Mouse (Mus musculus) olfactory bulb, adult 2 months (tissue): ENCODE measurements around the gene Sos2. TPM values are rescaled to one million over a fixed set of nuclear protein-coding genes. Genes with fewer than 3 reads are reported as not detected.

Experiments
- H3K27ac ChIP-seq: fragments of 200-500 bp; 2 replicates; pipeline ENCODE4 v1.5.1; 2012; ENCODE audit warnings: low read depth, low read length; ENCODE audit not compliant: insufficient read depth
- H3K4me1 ChIP-seq: fragments of 200-500 bp; 2 replicates; pipeline ENCODE4 v1.6.1; 2012; ENCODE audit warnings: low read length; ENCODE audit not compliant: control insufficient read depth, insufficient read depth
- H3K4me3 ChIP-seq: fragments of 200-500 bp; 2 replicates; pipeline ENCODE4 v1.5.1; 2012; ENCODE audit warnings: mild to moderate bottlenecking, low read depth, low read length, moderate library complexity; ENCODE audit not compliant: insufficient read depth
- CTCF ChIP-seq: fragments of 200-500 bp; IDR thresholded peaks from 2 replicates; pipeline ENCODE4 v1.5.1; 2012; ENCODE audit warnings: low read depth, mild to moderate bottlenecking, low read length, moderate library complexity; ENCODE audit not compliant: insufficient read depth
- POLR2A ChIP-seq: fragments of 200-500 bp; IDR thresholded peaks from 2 replicates; pipeline ENCODE4 v1.6.1; 2012; ENCODE audit warnings: mild to moderate bottlenecking, low read depth, low read length, moderate library complexity; ENCODE audit not compliant: insufficient read depth
- WGBS: fragments of 180-500 bp; shearing (Covaris S2); methylation state at CpG from one replicate; pipeline ENCODE4 v1.1.7; 2018; 5-methylcytosine and 5-hydroxymethylcytosine counted together
- polyA plus RNA-seq: library from polyadenylated mRNA; stranded (reverse); fragments of >200 nt; gene quantifications from 2 replicates; pipeline ENCODE4 v1.2.4, GENCODE M21; 2012; ENCODE audit warnings: low replicate concordance; ENCODE audit not compliant: missing spikeins, insufficient read depth, insufficient read length

Sos2 gene
- polyA plus RNA-seq, result not detected in 2 replicates

DNA sequence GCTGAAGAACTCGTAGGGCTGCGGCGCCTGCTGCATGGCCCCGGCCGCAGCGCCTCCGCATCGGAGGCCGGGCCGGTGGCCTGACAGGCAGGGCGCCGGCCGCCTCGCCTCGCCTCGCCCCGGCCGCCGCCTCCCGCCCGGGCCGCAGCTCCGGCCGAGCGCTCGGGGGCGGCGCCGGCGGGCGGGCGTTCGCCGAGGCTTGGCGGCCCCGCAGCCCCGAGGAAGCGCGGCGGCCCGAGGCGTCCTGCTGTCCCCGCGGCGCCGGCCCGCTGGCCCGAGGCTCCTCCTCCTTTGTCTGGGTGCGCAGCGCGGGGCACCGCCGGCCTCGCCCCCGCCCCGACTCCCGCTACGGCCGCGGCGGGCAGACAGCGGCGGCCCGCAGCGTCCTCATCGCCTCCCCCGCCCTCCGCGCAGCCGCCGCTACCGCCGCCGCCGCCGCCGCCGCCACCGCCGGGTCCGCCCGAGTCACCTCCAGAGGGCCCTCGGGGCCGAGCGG, at the start of gene Sos2:
Gene Sos2, minus strand, starts transcription at position 287 of the 496 bp plus-strand sequence.
- 9% methylated on average over 80 of the region's 85 CpGs for WGBS
- H3K27ac ChIP-seq, result peak within 1 kb of the TSS; percentile 58
- peak within 1 kb of the TSS; percentile 85 for H3K4me3 ChIP-seq
- H3K4me1 ChIP-seq, result peaks cover 7% of the 10 kb centered on the region
- TF ChIP-seq POLR2A (no peak), CTCF (no peak)

GRCm38 (mm10) chr12:69730306-69730705, 48.7 kb upstream of the Sos2 start:
- H3K4me3 ChIP-seq, result no peak overlapping the region
- H3K27ac ChIP-seq, result no peak overlapping the region
- TF ChIP-seq POLR2A (no peak), CTCF (no peak)
- no peaks in the 10 kb centered on the region for H3K4me1 ChIP-seq
- 94% methylated on average over 1 of the region's 1 CpGs for WGBS

- H3K4me3 ChIP-seq, result no peak overlapping the region
- TF ChIP-seq POLR2A (no peak), CTCF (no peak)
- H3K27ac ChIP-seq, result no peak overlapping the region
- H3K4me1 ChIP-seq, result no peaks in the 10 kb centered on the region
- WGBS, result 96% methylated on average over 1 of the region's 1 CpGs
Observed at GRCm38 (mm10) chr12:69729246-69729645, 47.6 kb upstream of the Sos2 start.

GRCm38 (mm10) chr12:69724711-69725460, 43.2 kb upstream of the Sos2 start, which contains the start of the genes L2hgdh and Atp5s:
L2hgdh (minus strand) TSS chr12:69724873.
Atp5s (plus strand) TSS chr12:69724950.
- H3K4me3 ChIP-seq, result peak within 1 kb of the TSS; percentile 82
- TF ChIP-seq POLR2A, result peak; percentile 79; the same call in 1 of the 2 replicates
- no peak; the same call in 1 of the 2 replicates for TF ChIP-seq CTCF
- WGBS, result under 1% methylated on average over 60 of the region's 60 CpGs
- H3K27ac ChIP-seq, result 0 out of 2 replicates have a peak within 1 kb of the TSS, but pooled peaks have one; percentile 1
- H3K4me1 ChIP-seq, result peaks cover 6% of the 10 kb centered on the region

- H3K27ac ChIP-seq, result no peak overlapping the region
- no peak for TF ChIP-seq CTCF
- no peak for TF ChIP-seq POLR2A
- 3% methylated on average over 24 of the region's 24 CpGs for WGBS
- H3K4me1 ChIP-seq, result peaks cover 6% of the 10 kb centered on the region
- H3K4me3 ChIP-seq, result peak overlapping the region; percentile 82
Observed at GRCm38 (mm10) chr12:69724018-69724710, 42.5 kb upstream of the Sos2 start.

DNA sequence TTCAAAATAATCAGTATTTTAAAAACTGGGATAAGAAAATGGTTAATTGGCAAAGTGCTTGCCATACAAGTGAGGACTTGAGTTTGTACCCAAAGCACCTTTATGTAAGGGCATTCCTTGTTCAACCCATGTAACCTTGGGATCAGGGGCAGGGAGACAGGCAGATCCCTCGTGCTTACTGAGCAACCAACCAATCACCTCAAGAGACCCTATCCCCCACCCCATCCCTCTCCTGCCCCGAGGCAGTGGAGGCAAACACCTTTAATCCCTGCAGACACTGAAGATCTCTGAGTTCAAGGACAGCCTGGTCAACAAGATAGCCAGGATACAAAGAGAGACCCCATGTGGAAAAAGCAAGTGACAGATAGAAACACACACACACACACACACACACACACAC, 41.7 kb upstream of the Sos2 start:
- Histone ChIP-seq H3K4me1 (peaks cover 6% of the 10 kb centered on the region), H3K27ac (no peak overlapping the region), H3K4me3 (no peak overlapping the region)
- TF ChIP-seq CTCF, result no peak
- no peak for TF ChIP-seq POLR2A
- 65% methylated on average over 2 of the region's 2 CpGs for WGBS

DNA sequence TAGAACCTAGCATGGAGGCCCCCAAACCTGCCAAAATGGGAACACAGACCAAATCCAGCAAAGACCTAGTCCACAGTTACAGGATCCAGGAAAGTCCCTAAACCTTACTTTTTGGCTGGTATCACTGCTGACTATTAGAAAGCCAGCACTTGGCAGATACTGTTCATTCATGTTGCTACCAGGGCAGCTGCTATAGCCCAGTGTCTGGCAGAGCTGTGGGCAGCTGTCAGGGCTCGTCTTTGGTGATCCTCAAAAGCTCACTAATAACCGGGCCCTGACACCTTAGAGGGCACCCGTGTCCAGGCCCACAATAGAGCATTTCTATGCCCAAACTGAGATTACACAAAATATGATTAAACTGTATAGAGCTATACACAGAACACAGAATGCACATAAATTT, 41.2 kb upstream of the Sos2 start:
- H3K4me1 ChIP-seq, result peaks cover 6% of the 10 kb centered on the region
- WGBS, result 76% methylated on average over 3 of the region's 3 CpGs
- H3K4me3 ChIP-seq, result no peak overlapping the region
- TF ChIP-seq POLR2A (no peak), CTCF (no peak)
- no peak overlapping the region for H3K27ac ChIP-seq

- Histone ChIP-seq H3K27ac (no peak overlapping the region), H3K4me3 (no peak overlapping the region), H3K4me1 (no peaks in the 10 kb centered on the region)
- TF ChIP-seq POLR2A (no peak), CTCF (no peak)
Observed at GRCm38 (mm10) chr12:69713628-69714027, 32.0 kb upstream of the Sos2 start.

DNA sequence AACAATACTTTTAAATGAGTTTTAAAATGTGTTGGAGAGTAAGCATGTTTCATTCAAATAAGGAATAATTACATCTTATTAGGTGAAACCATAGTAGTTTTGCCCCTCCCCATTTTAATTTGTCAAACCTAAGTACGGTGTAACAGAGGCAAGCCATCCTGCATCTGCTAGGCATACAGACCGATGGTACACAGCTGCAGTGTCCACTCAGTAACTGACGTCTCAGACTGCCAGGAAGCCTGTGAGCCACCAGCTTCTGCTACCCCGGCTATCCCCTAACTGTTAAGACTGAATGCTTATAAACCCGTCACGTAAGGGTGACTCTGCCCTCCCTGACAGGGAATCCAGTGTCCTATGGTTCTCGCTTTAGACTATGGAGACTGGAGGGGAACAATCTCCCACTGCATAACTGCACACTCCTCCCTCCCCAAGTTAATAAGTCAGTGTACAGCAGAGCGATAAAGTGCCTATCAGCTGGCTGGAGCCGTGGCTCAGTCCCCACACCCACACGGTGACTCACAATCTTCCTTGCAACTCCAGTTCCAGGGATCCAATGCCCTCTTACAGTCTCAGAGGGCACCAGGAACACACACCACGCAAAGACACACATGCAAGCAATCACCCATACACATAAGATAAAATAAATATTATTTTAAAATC, 23.3 kb upstream of the Sos2 start:
- peaks cover 5% of the 10 kb centered on the region; the same call in 1 of the 2 replicates for H3K4me1 ChIP-seq
- 58% methylated on average over 11 of the region's 11 CpGs for WGBS
- no peak overlapping the region; the same call in 1 of the 2 replicates for H3K27ac ChIP-seq
- TF ChIP-seq POLR2A, result no peak
- no peak for TF ChIP-seq CTCF
- no peak overlapping the region for H3K4me3 ChIP-seq
